In the genomic region with DNA sequence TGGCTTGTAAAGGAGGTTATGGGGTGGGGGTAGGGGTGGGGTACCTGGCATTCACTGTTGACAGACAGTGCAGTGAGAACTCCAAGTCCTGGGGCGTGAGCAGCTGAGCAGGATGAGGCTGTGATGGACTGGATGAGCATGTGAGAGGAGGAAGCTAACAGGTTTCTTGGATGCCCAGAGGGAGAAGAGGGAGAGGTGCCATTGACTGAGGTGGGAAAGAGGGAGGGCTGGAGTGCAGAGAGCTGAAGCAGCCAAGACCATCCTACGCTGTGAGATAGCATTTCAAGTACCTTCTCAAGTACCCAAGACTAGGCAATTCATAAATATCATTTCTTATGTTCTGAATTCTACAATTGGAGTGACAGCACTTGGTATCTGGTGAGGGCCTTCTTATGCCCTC, we compare ENCODE assay signal across 13 mouse cellular contexts.
"Had no signal": no experiment of that assay in that cellular context is flagged by ENCODE, and none has a peak within 500 bp of the region (broad histone marks: within the 10 kb centered on the region; RNA-seq: fewer than 3 reads in every experiment).

No protein-coding gene starts in this region.

- H3K9ac ChIP-seq: kidney, embryonic 15.5 days; limb, embryonic 13.5 days; liver, embryonic 15.5 days; midbrain, embryonic 12.5 days; neural tube, embryonic 13.5 days had no signal

- H3K36me3 ChIP-seq: kidney, embryonic 15.5 days; limb, embryonic 13.5 days; liver, embryonic 15.5 days; midbrain, embryonic 12.5 days had no signal

- H3K27ac ChIP-seq: kidney, embryonic 15.5 days; midbrain, embryonic 12.5 days; neural tube, embryonic 13.5 days had no signal

- ATAC-seq: midbrain, embryonic 16.5 days had no signal

- DNase-seq: kidney, adult 2 months; kidney, postnatal 14 days; layer of hippocampus, postnatal 36 days; left cerebral cortex, postnatal 4 days; retina, postnatal 1 day; right cerebral cortex, postnatal 25 days; thymus, postnatal 36 days had no signal

- H3K4me2 ChIP-seq: kidney, embryonic 15.5 days; limb, embryonic 13.5 days; liver, embryonic 15.5 days; midbrain, embryonic 12.5 days; neural tube, embryonic 13.5 days had no signal

- H3K4me3 ChIP-seq: kidney, embryonic 15.5 days; limb, embryonic 13.5 days; liver, embryonic 15.5 days; midbrain, embryonic 12.5 days; neural tube, embryonic 13.5 days had no signal

- H3K9me3 ChIP-seq: kidney, embryonic 15.5 days; limb, embryonic 13.5 days; liver, embryonic 15.5 days; midbrain, embryonic 12.5 days; neural tube, embryonic 13.5 days had no signal

- H3K4me1 ChIP-seq: kidney, embryonic 15.5 days; liver, embryonic 15.5 days had no signal

- H3K27me3 ChIP-seq: kidney, embryonic 15.5 days; limb, embryonic 13.5 days; liver, embryonic 15.5 days; midbrain, embryonic 12.5 days; neural tube, embryonic 13.5 days had no signal
